Comparison of ENCODE assay signal across 8 mouse cellular contexts in the genomic region with DNA sequence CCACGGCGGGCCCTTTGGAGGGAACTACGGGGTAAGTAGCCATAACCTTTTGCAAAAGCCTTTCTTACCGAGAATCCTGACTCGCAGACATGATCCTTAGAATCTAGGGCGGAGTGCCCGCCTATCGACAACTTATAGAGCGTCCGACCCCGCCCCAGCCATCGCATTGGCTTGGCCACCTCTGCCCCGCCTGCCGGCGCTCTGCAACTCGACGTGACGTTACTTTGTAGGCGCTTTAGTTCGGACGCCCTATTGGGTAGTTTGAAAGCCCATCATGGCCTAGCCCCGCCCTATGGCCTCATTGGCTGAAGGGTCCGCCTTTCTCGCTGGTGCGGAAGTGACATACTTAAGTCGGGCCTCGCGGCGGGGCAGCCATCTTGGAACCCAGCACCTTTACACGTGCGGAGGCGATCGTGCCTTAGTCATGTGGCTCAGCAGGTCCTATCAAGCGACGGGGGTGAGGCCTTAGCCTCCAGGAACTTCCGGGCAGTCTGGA. TPM values are rescaled to one million over a fixed set of nuclear protein-coding genes. Genes with fewer than 3 reads are reported as not detected.
DNase-seq lines count a peak whose midpoint lies in the region; ATAC-seq and TF ChIP-seq lines count a peak whose summit lies in the region.

Gene Eif4a1 (minus strand): TSS at position 213 of the 496 bp plus-strand sequence.

- H3K9me3 ChIP-seq in megakaryocyte, embryonic 14.5 days = no peaks in the 10 kb centered on the region

- H3K27me3 ChIP-seq in megakaryocyte, embryonic 14.5 days (replicated peaks) = no peaks in the 10 kb centered on the region

- H3K27ac ChIP-seq in cortical plate, adult 2 months (ENCODE audit: insufficient read depth, low read length) = peak within 1 kb of the TSS; percentile 95

- no peak for TF ChIP-seq CTCF in cortical plate, adult 2 months (IDR thresholded peaks at IDR 0.05; ENCODE audit: extremely low read depth, insufficient read depth, low read length)

- H3K4me3 ChIP-seq in cortical plate, adult 2 months (ENCODE audit: insufficient read depth, low read length) = peak within 1 kb of the TSS; percentile 91
- H3K4me3 ChIP-seq in megakaryocyte, embryonic 14.5 days (replicated peaks) = peak within 1 kb of the TSS; percentile 94

- peak; percentile 100 for DNase-seq in gastrocnemius, adult 8-10 months (ENCODE audit: low spot score in 2 of 2)
- peak; percentile 98 for DNase-seq in hindlimb bud, embryonic 11.5 days (ENCODE audit: extremely low spot score, low read depth, low spot score)
- DNase-seq in left cerebral cortex, adult 8-10 months (ENCODE audit: low spot score in 2 of 2) = peak; percentile 100
- peak; percentile 100 for DNase-seq in right cerebral cortex, postnatal 10 days (ENCODE audit: low spot score in 2 of 2)
- DNase-seq in urinary bladder, postnatal 25 days (ENCODE audit: low spot score) = peak; percentile 97

- no peaks in the 10 kb centered on the region; the same call in 1 of the 2 replicates for H3K4me1 ChIP-seq in cortical plate, adult 2 months (ENCODE audit: control insufficient read depth, insufficient read depth, low read length)
- peaks cover 57% of the 10 kb centered on the region for H3K4me1 ChIP-seq in megakaryocyte, embryonic 14.5 days

- ATAC-seq in activated CD4-positive, CD25-positive, alpha-beta regulatory T cell, adult 4 months = peak; percentile 80

- peak; percentile 98 for TF ChIP-seq POLR2A in cortical plate, adult 2 months (IDR thresholded peaks at IDR 0.05; ENCODE audit: extremely low read depth, insufficient read depth, low read length)

- H3K36me3 ChIP-seq in megakaryocyte, embryonic 14.5 days (replicated peaks; ENCODE audit: low read length) = peaks cover 80% of the 10 kb centered on the region

RNA-seq across cellular contexts. Expression of gene Eif4a1, which starts in this region (rescaled TPM):
- polyA plus RNA-seq in activated CD4-positive, CD25-positive, alpha-beta regulatory T cell, adult 4 months (2017; shearing (Covaris generic)) = 100 to 1,000 TPM; 202 to 297 TPM
- 323 and 335 TPM in 2 replicates for polyA plus RNA-seq in cortical plate, adult 2 months (2012; rRNA removed)
- 100 to 1,000 TPM in 1 of 4 experiments, 10 to 100 TPM in 3; 81.9 to 109 (median 91.5) TPM for total RNA-seq in gastrocnemius, adult 8-10 months (2022)
- 100 to 1,000 TPM; 268 to 307 (median 295) TPM for total RNA-seq in left cerebral cortex, adult 8-10 months (2022)
- 144 and 601 TPM in 2 replicates for polyA plus RNA-seq in megakaryocyte, embryonic 14.5 days (2012; ENCODE audit: insufficient read depth, low replicate concordance)

Comparison
In these comparisons a context has a peak if more than half of its experiments do, and no peak if none do; other contexts are left out.
1. Peak in every context shown above with its lines: DNase-seq, ATAC-seq, H3K4me3 ChIP-seq and H3K27ac ChIP-seq.